17 mouse cellular contexts compared by ENCODE assay signal in genomic region chr3:38321620-38322019, GRCm38 (mm10).
A peak's percentile ranks its signal among the peaks of the same experiment; 100 is the strongest.
DNase-seq lines count a peak whose midpoint lies in the region; ATAC-seq and TF ChIP-seq lines count a peak whose summit lies in the region.
"Had no signal": no experiment of that assay in that cellular context is flagged by ENCODE, and none has a peak within 500 bp of the region (broad histone marks: within the 10 kb centered on the region; RNA-seq: fewer than 3 reads in every experiment).

No protein-coding gene starts in this region.

- WGBS in embryonic facial prominence, embryonic 14.5 days, result 75% methylated on average over 3 of the region's 3 CpGs
- WGBS in embryonic facial prominence, embryonic 10.5 days, result 90% methylated on average over 3 of the region's 3 CpGs
- WGBS in kidney, postnatal 0 days, result 82% methylated on average over 3 of the region's 3 CpGs
- WGBS in forebrain, postnatal 0 days, result 61% methylated on average over 3 of the region's 3 CpGs

- peak; percentile 41 for DNase-seq in embryonic facial prominence, embryonic 14.5 days (ENCODE audit: low spot score)
- DNase-seq in embryonic facial prominence, embryonic 10.5 days (ENCODE audit: low spot score), result no peak
- peak; percentile 1 for DNase-seq in kidney, postnatal 0 days (ENCODE audit: low spot score)
- DNase-seq in kidney, postnatal 25 days, result no peak
- DNase-seq in R1 (ENCODE audit: low read depth, low spot score), result peak; percentile 3
- DNase-seq in forebrain, postnatal 0 days, result no peak
- no peak for DNase-seq in c-Kit-positive CD71-positive TER-119-positive erythroid progenitor cells, embryonic 14.5 days (ENCODE audit: low spot score)
- DNase-seq in cerebellum, postnatal 25 days, result no peak
- DNase-seq: cerebellum, adult 18-20 months; cerebellum, postnatal 36 days; liver, postnatal 0 days; thymus, postnatal 36 days had no signal

- H3K9me3 ChIP-seq in embryonic facial prominence, embryonic 14.5 days (ENCODE audit: control insufficient read depth, low read length), result no peaks in the 10 kb centered on the region
- no peaks in the 10 kb centered on the region for H3K9me3 ChIP-seq in embryonic facial prominence, embryonic 10.5 days
- H3K9me3 ChIP-seq in kidney, postnatal 0 days (replicated peaks; ENCODE audit: low read length), result no peaks in the 10 kb centered on the region
- H3K9me3 ChIP-seq in forebrain, postnatal 0 days (ENCODE audit: low read length), result no peaks in the 10 kb centered on the region
- H3K9me3 ChIP-seq: embryonic facial prominence, embryonic 15.5 days; heart, embryonic 12.5 days; hindbrain, embryonic 10.5 days; limb, embryonic 12.5 days had no signal

- H3K27me3 ChIP-seq in embryonic facial prominence, embryonic 14.5 days (replicated peaks; ENCODE audit: control insufficient read depth, insufficient read depth, low read length), result no peaks in the 10 kb centered on the region
- no peaks in the 10 kb centered on the region for H3K27me3 ChIP-seq in embryonic facial prominence, embryonic 10.5 days (replicated peaks; ENCODE audit: low read depth, poor library complexity, severe bottlenecking)
- H3K27me3 ChIP-seq in kidney, postnatal 0 days (ENCODE audit: insufficient read depth, low read length), result no peaks in the 10 kb centered on the region
- H3K27me3 ChIP-seq in forebrain, postnatal 0 days (ENCODE audit: insufficient read depth, low read length), result no peaks in the 10 kb centered on the region
- H3K27me3 ChIP-seq: embryonic facial prominence, embryonic 15.5 days; heart, embryonic 12.5 days; limb, embryonic 12.5 days had no signal

- no peak for ATAC-seq in embryonic facial prominence, embryonic 14.5 days (ENCODE audit: low read depth)
- no peak for ATAC-seq in kidney, postnatal 0 days (replicated peaks; ENCODE audit: low FRiP score, low read depth)
- peak; percentile 43; the same call in 1 of the 2 replicates for ATAC-seq in forebrain, postnatal 0 days
- ATAC-seq: liver, postnatal 0 days had no signal

- H3K4me1 ChIP-seq in embryonic facial prominence, embryonic 14.5 days (ENCODE audit: control insufficient read depth, insufficient read depth, low read length), result no peaks in the 10 kb centered on the region
- H3K4me1 ChIP-seq in embryonic facial prominence, embryonic 10.5 days, result 0 out of 2 replicates have a peak, but pooled peaks cover 3% of the 10 kb centered on the region
- H3K4me1 ChIP-seq in kidney, postnatal 0 days (replicated peaks; ENCODE audit: insufficient read depth, low read length), result no peaks in the 10 kb centered on the region; the same call in 1 of the 2 replicates
- H3K4me1 ChIP-seq in forebrain, postnatal 0 days (ENCODE audit: insufficient read depth), result no peaks in the 10 kb centered on the region
- H3K4me1 ChIP-seq: limb, embryonic 12.5 days had no signal

- H3K27ac ChIP-seq in embryonic facial prominence, embryonic 14.5 days (replicated peaks; ENCODE audit: low read depth, low read length), result no peak overlapping the region
- H3K27ac ChIP-seq in embryonic facial prominence, embryonic 10.5 days (replicated peaks), result no peak overlapping the region
- H3K27ac ChIP-seq in kidney, postnatal 0 days, result no peak overlapping the region
- H3K27ac ChIP-seq in forebrain, postnatal 0 days (ENCODE audit: low read depth, low read length), result no peak overlapping the region
- H3K27ac ChIP-seq: limb, embryonic 12.5 days had no signal

- no peak for TF ChIP-seq CTCF in kidney, postnatal 0 days (IDR thresholded peaks at IDR 0.05; ENCODE audit: low read depth)
- TF ChIP-seq CTCF in forebrain, postnatal 0 days (IDR thresholded peaks at IDR 0.05; ENCODE audit: low read depth), result no peak

- no peak overlapping the region for H3K9ac ChIP-seq in embryonic facial prominence, embryonic 14.5 days (ENCODE audit: low read depth, low read length)
- no peak overlapping the region for H3K9ac ChIP-seq in kidney, postnatal 0 days (ENCODE audit: low read depth, low read length)
- no peak overlapping the region for H3K9ac ChIP-seq in forebrain, postnatal 0 days
- H3K9ac ChIP-seq: embryonic facial prominence, embryonic 15.5 days; heart, embryonic 12.5 days; limb, embryonic 12.5 days; liver, postnatal 0 days had no signal

- H3K4me2 ChIP-seq in embryonic facial prominence, embryonic 14.5 days (ENCODE audit: low read depth, low read length), result no peak overlapping the region
- H3K4me2 ChIP-seq in kidney, postnatal 0 days (ENCODE audit: low read length), result no peak overlapping the region
- no peak overlapping the region for H3K4me2 ChIP-seq in forebrain, postnatal 0 days (ENCODE audit: low read depth)
- H3K4me2 ChIP-seq: embryonic facial prominence, embryonic 15.5 days; heart, embryonic 12.5 days; limb, embryonic 12.5 days; liver, embryonic 11.5 days had no signal

- H3K36me3 ChIP-seq in embryonic facial prominence, embryonic 14.5 days (ENCODE audit: control insufficient read depth, insufficient read depth, low read length), result no peaks in the 10 kb centered on the region
- H3K36me3 ChIP-seq in embryonic facial prominence, embryonic 10.5 days (replicated peaks), result no peaks in the 10 kb centered on the region
- no peaks in the 10 kb centered on the region for H3K36me3 ChIP-seq in kidney, postnatal 0 days (ENCODE audit: insufficient read depth, low read length)
- H3K36me3 ChIP-seq in forebrain, postnatal 0 days (ENCODE audit: insufficient read depth), result no peaks in the 10 kb centered on the region
- H3K36me3 ChIP-seq: embryonic facial prominence, embryonic 15.5 days; heart, embryonic 12.5 days; hindbrain, embryonic 10.5 days; limb, embryonic 12.5 days had no signal

- H3K4me3 ChIP-seq in embryonic facial prominence, embryonic 14.5 days (ENCODE audit: low read depth, low read length), result no peak overlapping the region
- no peak overlapping the region for H3K4me3 ChIP-seq in embryonic facial prominence, embryonic 10.5 days
- H3K4me3 ChIP-seq in kidney, postnatal 0 days (replicated peaks; ENCODE audit: low read depth, low read length), result no peak overlapping the region
- H3K4me3 ChIP-seq in forebrain, postnatal 0 days (ENCODE audit: low read depth, low read length), result no peak overlapping the region
- H3K4me3 ChIP-seq: embryonic facial prominence, embryonic 15.5 days; heart, embryonic 12.5 days; hindbrain, embryonic 10.5 days; limb, embryonic 12.5 days had no signal

Comparison
In these comparisons a context has a peak if more than half of its experiments do, and no peak if none do; other contexts are left out.
1. DNase-seq: peak in embryonic facial prominence, embryonic 14.5 days (single experiment), kidney, postnatal 0 days (single experiment) and R1 (single experiment); none in embryonic facial prominence, embryonic 10.5 days (single experiment), kidney, postnatal 25 days (0 of 2), forebrain, postnatal 0 days (single experiment), c-Kit-positive CD71-positive TER-119-positive erythroid progenitor cells, embryonic 14.5 days (single experiment) and cerebellum, postnatal 25 days (0 of 2).